Mouse (Mus musculus): ENCODE data around the gene Sbk3. TPM values are rescaled to one million over a fixed set of nuclear protein-coding genes. Genes with fewer than 3 reads are reported as not detected.
"Not testable (repeated sequence)": the region's sequence is repeated elsewhere in the genome, so short reads cannot be mapped to it uniquely, and the experiment has no call there.

Sbk3 gene
- 0.09 TPM in 1 of 2 replicates, not detected in the other for total RNA-seq (2015)
- total RNA-seq (2017) = not detected in 2 replicates

GRCm38 (mm10) chr7:4971068-4971467 is at the start of gene Sbk3:
Sbk3 (minus strand) TSS chr7:4971168.
- ATAC-seq (ENCODE audit: poor library complexity, severe bottlenecking) = no peak

- no peak for ATAC-seq (ENCODE audit: poor library complexity, severe bottlenecking)
Measured at GRCm38 (mm10) chr7:5020685-5021084, 49.7 kb upstream of the Sbk3 start.

GRCm38 (mm10) chr7:5020000-5020681 is 49.2 kb upstream of the Sbk3 start, which contains the start of the genes Zfp865 and Ccdc106:
Zfp865 (plus strand) TSS chr7:5020376.
Ccdc106 (plus strand) TSS chr7:5020553.
- ATAC-seq (ENCODE audit: poor library complexity, severe bottlenecking) = peak; percentile 89

- not testable (repeated sequence) for ATAC-seq (ENCODE audit: poor library complexity, severe bottlenecking)
Measured at GRCm38 (mm10) chr7:5019576-5019975, 48.6 kb upstream of the Sbk3 start.

- ATAC-seq (ENCODE audit: poor library complexity, severe bottlenecking) = no peak
Measured at GRCm38 (mm10) chr7:5017931-5018330, 47.0 kb upstream of the Sbk3 start.

- no peak for ATAC-seq (ENCODE audit: poor library complexity, severe bottlenecking)
Measured at GRCm38 (mm10) chr7:5017352-5017751, 46.4 kb upstream of the Sbk3 start.

- no peak for ATAC-seq (ENCODE audit: poor library complexity, severe bottlenecking)
Measured at GRCm38 (mm10) chr7:5016920-5017319, 46.0 kb upstream of the Sbk3 start.

- ATAC-seq (ENCODE audit: poor library complexity, severe bottlenecking) = no peak
Measured at GRCm38 (mm10) chr7:5016057-5016456, 45.1 kb upstream of the Sbk3 start.

GRCm38 (mm10) chr7:5015118-5016001 is 44.4 kb upstream of the Sbk3 start, which contains the start of gene Gm44973:
Gm44973 (plus strand) TSS chr7:5015496.
- ATAC-seq (ENCODE audit: poor library complexity, severe bottlenecking) = peak; percentile 66

GRCm38 (mm10) chr7:5014251-5015117 is 43.5 kb upstream of the Sbk3 start, which contains the start of the genes Zfp524 and Fiz1:
Zfp524 (plus strand) TSS chr7:5014415.
Fiz1 (minus strand) TSS chr7:5014697.
- ATAC-seq (ENCODE audit: poor library complexity, severe bottlenecking) = peak; percentile 66

- ATAC-seq (ENCODE audit: poor library complexity, severe bottlenecking) = no peak
Measured at GRCm38 (mm10) chr7:5012681-5013513, 41.9 kb upstream of the Sbk3 start.

- ATAC-seq (ENCODE audit: poor library complexity, severe bottlenecking) = no peak
Measured at GRCm38 (mm10) chr7:5008229-5008628, 37.3 kb upstream of the Sbk3 start.

- ATAC-seq (ENCODE audit: poor library complexity, severe bottlenecking) = not testable (repeated sequence)
Measured at GRCm38 (mm10) chr7:5002876-5003275, 31.9 kb upstream of the Sbk3 start.

- ATAC-seq (ENCODE audit: poor library complexity, severe bottlenecking) = no peak
Measured at GRCm38 (mm10) chr7:4999876-5000275, 28.9 kb upstream of the Sbk3 start.

- ATAC-seq (ENCODE audit: poor library complexity, severe bottlenecking) = no peak
Measured at GRCm38 (mm10) chr7:4996934-4997333, 26.0 kb upstream of the Sbk3 start.

- peak; percentile 92 for ATAC-seq (ENCODE audit: poor library complexity, severe bottlenecking)
Measured at GRCm38 (mm10) chr7:4996003-4996895, 25.3 kb upstream of the Sbk3 start, which contains the start of gene Zfp579. Zfp579 (minus strand) TSS chr7:4996158.

GRCm38 (mm10) chr7:4995268-4996002 is 24.5 kb upstream of the Sbk3 start:
- ATAC-seq (ENCODE audit: poor library complexity, severe bottlenecking) = no peak

Measured in megakaryocyte, adult 5-6 weeks (primary cell).